Mouse (Mus musculus): Measurements from ENCODE around the gene Prg3. TPM values are rescaled to one million over a fixed set of nuclear protein-coding genes. Genes with fewer than 3 reads are reported as not detected.

Prg3 gene
- polyA plus RNA-seq, 1 experiment from 2014 or later = 6.5 TPM

Other genes starting within 250 kb of the Prg3 start
- 1.5 and 2.2 TPM in 2 replicates for gene Gm19426, start 244.6 kb upstream of the Prg3 start, polyA plus RNA-seq (2015; fragmentation: Nextera tagmentation; extraction: Ambion mirVana)
- 34.0 and 39.6 TPM in 2 replicates for gene Serping1, start 212.8 kb upstream of the Prg3 start, polyA plus RNA-seq (2015; fragmentation: Nextera tagmentation; extraction: Ambion mirVana)
- gene Ube2l6, start 189.4 kb upstream of the Prg3 start, polyA plus RNA-seq (2015; fragmentation: Nextera tagmentation; extraction: Ambion mirVana) = 404 and 444 TPM in 2 replicates
- 0.23 and 0.24 TPM in 2 replicates for gene Smtnl1, start 165.6 kb upstream of the Prg3 start, polyA plus RNA-seq (2015; fragmentation: Nextera tagmentation; extraction: Ambion mirVana)
- 46.8 and 51.5 TPM in 2 replicates for gene Timm10, start 161.2 kb upstream of the Prg3 start, polyA plus RNA-seq (2015; fragmentation: Nextera tagmentation; extraction: Ambion mirVana)
- 138 and 178 TPM in 2 replicates for gene Slc43a1, start 149.4 kb upstream of the Prg3 start, polyA plus RNA-seq (2015; fragmentation: Nextera tagmentation; extraction: Ambion mirVana)
- gene Rtn4rl2, start 101.5 kb upstream of the Prg3 start, polyA plus RNA-seq (2015; fragmentation: Nextera tagmentation; extraction: Ambion mirVana) = not detected in 2 replicates
- gene Slc43a3, start 51.6 kb upstream of the Prg3 start, polyA plus RNA-seq (2015; fragmentation: Nextera tagmentation; extraction: Ambion mirVana) = 120 and 129 TPM in 2 replicates
- gene Prg2, start 7.8 kb upstream of the Prg3 start, polyA plus RNA-seq (2015; fragmentation: Nextera tagmentation; extraction: Ambion mirVana) = 59.8 and 60.0 TPM in 2 replicates
- 199 and 216 TPM in 2 replicates for gene Ssrp1, start 49.0 kb downstream of the Prg3 start, polyA plus RNA-seq (2015; fragmentation: Nextera tagmentation; extraction: Ambion mirVana)
- gene P2rx3, start 49.2 kb downstream of the Prg3 start, polyA plus RNA-seq (2015; fragmentation: Nextera tagmentation; extraction: Ambion mirVana) = 0.23 and 0.27 TPM in 2 replicates
- gene Tnks1bp1, start 59.8 kb downstream of the Prg3 start, polyA plus RNA-seq (2015; fragmentation: Nextera tagmentation; extraction: Ambion mirVana) = 3.4 and 4.9 TPM in 2 replicates
- gene Aplnr, start 148.0 kb downstream of the Prg3 start, polyA plus RNA-seq (2015; fragmentation: Nextera tagmentation; extraction: Ambion mirVana) = 2.0 and 2.4 TPM in 2 replicates
- gene Lrrc55, start 209.0 kb downstream of the Prg3 start, polyA plus RNA-seq (2015; fragmentation: Nextera tagmentation; extraction: Ambion mirVana) = 0.10 and 0.12 TPM in 2 replicates